Mouse (Mus musculus): ENCODE measurements around the gene Arid3a.

DNA sequence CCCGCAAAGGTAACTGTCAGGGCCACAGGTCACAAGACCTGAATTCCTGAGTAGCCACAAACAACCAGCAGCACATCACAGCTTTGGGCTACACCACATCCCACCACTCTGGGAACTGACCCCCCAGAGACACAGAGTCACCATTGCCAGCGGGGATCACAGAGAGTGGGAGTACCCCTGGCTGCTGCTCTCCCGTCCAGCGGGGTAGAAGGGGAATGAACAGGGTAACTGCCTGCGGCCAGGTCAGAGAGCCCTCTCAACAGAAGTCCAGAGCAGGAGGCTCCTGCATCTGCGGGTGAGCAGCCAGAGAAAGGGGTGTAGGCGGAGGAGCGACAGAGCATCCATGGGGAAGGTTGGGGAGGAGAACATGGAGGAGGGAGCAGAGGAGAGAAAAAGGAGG is 10.8 kb upstream of the Arid3a start:
- no peak for TF ChIP-seq POLR2A (IDR thresholded peaks at IDR 0.05; ENCODE audit: control insufficient read depth, extremely low read depth, insufficient read depth, low read length, poor library complexity)
- no peak for TF ChIP-seq CTCF (IDR thresholded peaks at IDR 0.05; ENCODE audit: borderline replicate concordance, control insufficient read depth, extremely low read depth, insufficient read depth, low read length, poor library complexity)
